Comparison of ENCODE assay signal across 13 mouse cellular contexts in genomic region chr9:100520012-100520411, GRCm38 (mm10). TPM values are rescaled to one million over a fixed set of nuclear protein-coding genes. Genes with fewer than 3 reads are reported as not detected.
DNase-seq lines count a peak whose midpoint lies in the region; ATAC-seq and TF ChIP-seq lines count a peak whose summit lies in the region.
"Had no signal": no experiment of that assay in that cellular context is flagged by ENCODE, and none has a peak within 500 bp of the region (broad histone marks: within the 10 kb centered on the region; RNA-seq: fewer than 3 reads in every experiment).

No protein-coding gene starts in this region.

- H3K4me3 ChIP-seq in gastrocnemius, adult 2 months = no peak overlapping the region
- no peak overlapping the region for H3K4me3 ChIP-seq in liver, embryonic 14.5 days (ENCODE audit: insufficient read depth in 1 of 2, low read depth in 2 of 2, low read length in 2 of 2)
- no peak overlapping the region for H3K4me3 ChIP-seq in liver, embryonic 12.5 days
- H3K4me3 ChIP-seq in neural tube, embryonic 15.5 days (replicated peaks) = no peak overlapping the region
- H3K4me3 ChIP-seq: hindbrain, embryonic 13.5 days; myocyte had no signal

- H3K9ac ChIP-seq in liver, embryonic 14.5 days (replicated peaks) = no peak overlapping the region
- H3K9ac ChIP-seq in liver, embryonic 12.5 days = no peak overlapping the region
- H3K9ac ChIP-seq in neural tube, embryonic 15.5 days (replicated peaks) = no peak overlapping the region
- H3K9ac ChIP-seq: hindbrain, embryonic 13.5 days had no signal

- POLR2A ChIA-PET in Patski (lab: Charles Lee) = interaction anchor here (0.7 kb wide), 1 partner anchor 51 kb away, joined by 3 read pairs; no protein-coding TSS in a partner anchor

- intact Hi-C loops in gastrocnemius, adult 2 months (cut with DNase I) = loop anchor here (1.0 to 5.0 kb wide), 2 partner anchors 122 to 397 kb away; no protein-coding TSS in a partner anchor
- intact Hi-C loops in gastrocnemius, postnatal 14 days (cut with DNase I; ENCODE audit: low total_unique reads) = no loop called here

- H3K27me3 ChIP-seq in liver, embryonic 14.5 days (ENCODE audit: control insufficient read depth, insufficient read depth, low read length) = no peaks in the 10 kb centered on the region
- H3K27me3 ChIP-seq in liver, embryonic 12.5 days (replicated peaks) = no peaks in the 10 kb centered on the region
- H3K27me3 ChIP-seq in Patski = no peaks in the 10 kb centered on the region
- no peaks in the 10 kb centered on the region for H3K27me3 ChIP-seq in neural tube, embryonic 15.5 days (replicated peaks)
- H3K27me3 ChIP-seq: hindbrain, embryonic 13.5 days had no signal

- TF ChIP-seq CTCF in gastrocnemius, adult 2 months (IDR thresholded peaks at IDR 0.05) = peak; percentile 55
- TF ChIP-seq CTCF in liver, embryonic 14.5 days (IDR thresholded peaks at IDR 0.05; ENCODE audit: low read depth) = peak; percentile 44; the same call in 1 of the 2 replicates
- TF ChIP-seq CTCF in Patski (IDR thresholded peaks at IDR 0.05) = peak; percentile 62

- WGBS in liver, embryonic 14.5 days (ENCODE audit: insufficient replicate concordance) = 78% methylated on average over 3 of the region's 3 CpGs
- 86% methylated on average over 3 of the region's 3 CpGs for WGBS in liver, embryonic 12.5 days (ENCODE audit: insufficient replicate concordance)
- WGBS in neural tube, embryonic 15.5 days = 96% methylated on average over 3 of the region's 3 CpGs

- CTCF ChIA-PET in Patski (lab: Charles Lee) = interaction anchor here (1.0 to 1.8 kb wide), 7 partner anchors 9 to 430 kb away, joined by 3 to 18 read pairs (median 6); partner anchors contain the start of gene Nck1

- H3K36me3 ChIP-seq in liver, embryonic 14.5 days (replicated peaks; ENCODE audit: control insufficient read depth, insufficient read depth, low read depth) = no peaks in the 10 kb centered on the region
- no peaks in the 10 kb centered on the region for H3K36me3 ChIP-seq in liver, embryonic 12.5 days
- H3K36me3 ChIP-seq in neural tube, embryonic 15.5 days = no peaks in the 10 kb centered on the region
- H3K36me3 ChIP-seq: hindbrain, embryonic 13.5 days had no signal

- no peak for TF ChIP-seq EP300 in liver, embryonic 14.5 days (IDR thresholded peaks at IDR 0.05; ENCODE audit: low read depth)

- peak overlapping the region; percentile 56 for H3K27ac ChIP-seq in gastrocnemius, adult 2 months
- H3K27ac ChIP-seq in liver, embryonic 14.5 days = no peak overlapping the region
- no peak overlapping the region for H3K27ac ChIP-seq in liver, embryonic 12.5 days
- H3K27ac ChIP-seq in neural tube, embryonic 15.5 days (replicated peaks) = no peak overlapping the region
- H3K27ac ChIP-seq: hindbrain, embryonic 13.5 days had no signal

- DNase-seq in gastrocnemius, adult 2 months = no peak
- no peak for DNase-seq in gastrocnemius, postnatal 14 days
- DNase-seq in liver, embryonic 14.5 days (ENCODE audit: low read depth in 3 of 3, low spot score in 3 of 3) = no peak
- no peak for DNase-seq in Patski (ENCODE audit: low read depth, low spot score)
- DNase-seq in naive thymus-derived CD4-positive, alpha-beta T cell, adult 2 months (ENCODE audit: low read depth) = peak; percentile 24
- DNase-seq in left cerebral cortex, adult 9 months (ENCODE audit: low spot score in 2 of 2) = no peak
- DNase-seq: cerebellum, adult 11-12 months had no signal

- H3K4me1 ChIP-seq in liver, embryonic 14.5 days (replicated peaks; ENCODE audit: control insufficient read depth in 2 of 2, insufficient read depth in 2 of 2, low read length in 1 of 2) = peaks cover 1 to 2% of the 10 kb centered on the region in 2 experiments; a peak in 2 of 4 replicates
- peaks cover 31% of the 10 kb centered on the region for H3K4me1 ChIP-seq in liver, embryonic 12.5 days
- no peaks in the 10 kb centered on the region for H3K4me1 ChIP-seq in neural tube, embryonic 15.5 days
- H3K4me1 ChIP-seq: hindbrain, embryonic 13.5 days had no signal

- H3K9me3 ChIP-seq in liver, embryonic 14.5 days (ENCODE audit: control insufficient read depth, low read length) = no peaks in the 10 kb centered on the region
- no peaks in the 10 kb centered on the region for H3K9me3 ChIP-seq in liver, embryonic 12.5 days (replicated peaks)
- H3K9me3 ChIP-seq in neural tube, embryonic 15.5 days (replicated peaks) = no peaks in the 10 kb centered on the region
- H3K9me3 ChIP-seq: G1E; hindbrain, embryonic 13.5 days had no signal

- in situ Hi-C loops in Patski (cut with MboI; ENCODE audit: low pct_unique_long_range_greater_than_20kb) = loop anchor here (10.0 kb wide), 1 partner anchor 395 kb away; no protein-coding TSS in a partner anchor

- no peak overlapping the region for H3K4me2 ChIP-seq in liver, embryonic 14.5 days (ENCODE audit: low read depth)
- H3K4me2 ChIP-seq in liver, embryonic 12.5 days = no peak overlapping the region
- no peak overlapping the region for H3K4me2 ChIP-seq in neural tube, embryonic 15.5 days
- H3K4me2 ChIP-seq: hindbrain, embryonic 13.5 days had no signal

- no peak for ATAC-seq in liver, embryonic 14.5 days (ENCODE audit: insufficient read depth)
- no peak for ATAC-seq in liver, embryonic 12.5 days
- no peak for ATAC-seq in Patski
- no peak for ATAC-seq in neural tube, embryonic 15.5 days (ENCODE audit: low FRiP score)
- ATAC-seq: forebrain, embryonic 14.5 days had no signal

RNA-seq across cellular contexts. Expression of gene Nck1, which starts 25.9 kb away (rescaled TPM):
- 10 to 100 TPM; 26.0 to 37.4 TPM for total RNA-seq in gastrocnemius, adult 2 months (2021)
- total RNA-seq in gastrocnemius, postnatal 14 days (2021) = 10 to 100 TPM; 29.3 to 33.0 TPM
- 5.4 and 12.9 TPM in 2 replicates for polyA plus RNA-seq in liver, embryonic 14.5 days (2012; rRNA removed)
- polyA plus RNA-seq in liver, embryonic 14.5 days (2014; fragmentation: Nextera tagmentation; extraction: Ambion mirVana) = 18.3 and 26.4 TPM in 2 replicates
- polyA plus RNA-seq in liver, embryonic 12.5 days (2016; fragmentation: Nextera tagmentation; extraction: Ambion mirVana) = 33.6 and 34.7 TPM in 2 replicates
- 65.1 TPM for polyA plus RNA-seq in Patski (2021)
- polyA plus RNA-seq in neural tube, embryonic 15.5 days (2015; fragmentation: Nextera tagmentation; extraction: Ambion mirVana) = 61.9 and 66.2 TPM in 2 replicates

RNA-seq across cellular contexts. Expression of gene Il20rb, which starts 33.4 kb away (rescaled TPM):
- total RNA-seq in gastrocnemius, adult 2 months (2021) = 1 to 10 TPM; 1.3 to 1.9 TPM
- total RNA-seq in gastrocnemius, postnatal 14 days (2021) = 1 to 10 TPM; 1.5 to 1.7 TPM
- 0.73 TPM in 2 replicates for polyA plus RNA-seq in liver, embryonic 14.5 days (2012; rRNA removed)
- polyA plus RNA-seq in liver, embryonic 14.5 days (2014; fragmentation: Nextera tagmentation; extraction: Ambion mirVana) = 0.11 and 0.29 TPM in 2 replicates
- 0.42 and 0.43 TPM in 2 replicates for polyA plus RNA-seq in liver, embryonic 12.5 days (2016; fragmentation: Nextera tagmentation; extraction: Ambion mirVana)
- 0.59 TPM for polyA plus RNA-seq in Patski (2021)
- 0.52 and 1.7 TPM in 2 replicates for polyA plus RNA-seq in neural tube, embryonic 15.5 days (2015; fragmentation: Nextera tagmentation; extraction: Ambion mirVana)

RNA-seq across cellular contexts. Expression of gene Slc35g2, which starts 50.9 kb away (rescaled TPM):
- total RNA-seq in gastrocnemius, adult 2 months (2021) = 1 to 10 TPM in 1 of 2 experiments, under 1 TPM in 1; 0.51 to 1.3 TPM
- under 1 TPM; 0.60 to 0.80 TPM for total RNA-seq in gastrocnemius, postnatal 14 days (2021)
- polyA plus RNA-seq in liver, embryonic 14.5 days (2012; rRNA removed) = 0.42 and 0.61 TPM in 2 replicates
- 1.4 and 1.5 TPM in 2 replicates for polyA plus RNA-seq in liver, embryonic 14.5 days (2014; fragmentation: Nextera tagmentation; extraction: Ambion mirVana)
- 1.4 and 1.5 TPM in 2 replicates for polyA plus RNA-seq in liver, embryonic 12.5 days (2016; fragmentation: Nextera tagmentation; extraction: Ambion mirVana)
- 0.77 TPM for polyA plus RNA-seq in Patski (2021)
- polyA plus RNA-seq in neural tube, embryonic 15.5 days (2015; fragmentation: Nextera tagmentation; extraction: Ambion mirVana) = 23.8 and 27.3 TPM in 2 replicates
- polyA plus RNA-seq: G1E had no signal
